ENCODE assay signal across 20 mouse cellular contexts in genomic region chr19:4219943-4220342, GRCm38 (mm10). TPM values are rescaled to one million over a fixed set of nuclear protein-coding genes. Genes with fewer than 3 reads are reported as not detected.
DNase-seq lines count a peak whose midpoint lies in the region; ATAC-seq and TF ChIP-seq lines count a peak whose summit lies in the region.
"Had no signal": no experiment of that assay in that cellular context is flagged by ENCODE, and none has a peak within 500 bp of the region (broad histone marks: within the 10 kb centered on the region; RNA-seq: fewer than 3 reads in every experiment).

No protein-coding gene starts in this region.

- H3K4me2 ChIP-seq in limb, embryonic 13.5 days (replicated peaks), result no peak overlapping the region
- H3K4me2 ChIP-seq: forebrain, embryonic 15.5 days had no signal

- H3K9ac ChIP-seq in limb, embryonic 13.5 days, result peak overlapping the region; percentile 25; the same call in 1 of the 2 replicates
- H3K9ac ChIP-seq: forebrain, embryonic 15.5 days had no signal

- peak overlapping the region; percentile 63; the same call in 1 of the 2 replicates for H3K27ac ChIP-seq in heart, embryonic 10.5 days
- peak overlapping the region; percentile 72 for H3K27ac ChIP-seq in spleen, adult 2 months (ENCODE audit: insufficient read depth, low read length)
- H3K27ac ChIP-seq in limb, embryonic 13.5 days, result no peak overlapping the region
- H3K27ac ChIP-seq: forebrain, embryonic 15.5 days; heart, adult 2 months had no signal

- no peak for TF ChIP-seq POLR2A in spleen, adult 2 months (IDR thresholded peaks at IDR 0.05; ENCODE audit: low read depth, low read length)

- peaks cover 65% of the 10 kb centered on the region for H3K27me3 ChIP-seq in heart, embryonic 10.5 days (ENCODE audit: insufficient read depth, poor library complexity, severe bottlenecking)
- no peaks in the 10 kb centered on the region for H3K27me3 ChIP-seq in spleen, adult 2 months (ENCODE audit: control insufficient read depth, insufficient read depth, low read length)
- H3K27me3 ChIP-seq in limb, embryonic 13.5 days, result no peaks in the 10 kb centered on the region

- no peak for DNase-seq in heart, embryonic 10.5 days (ENCODE audit: low spot score)
- no peak for DNase-seq in heart, postnatal 25 days (ENCODE audit: low spot score)
- DNase-seq in spleen, adult 2 months (ENCODE audit: low read depth in 1 of 2, low spot score in 2 of 2), result no peak
- no peak for DNase-seq in spleen, postnatal 36 days (ENCODE audit: low spot score in 2 of 2)
- no peak for DNase-seq in ovary, postnatal 10 days (ENCODE audit: low spot score)
- DNase-seq: cerebellum, adult 11-12 months; heart, adult 2 months; kidney, postnatal 36 days; thymus, postnatal 25 days had no signal

- no peak for TF ChIP-seq CTCF in spleen, adult 2 months (IDR thresholded peaks at IDR 0.05; ENCODE audit: extremely low read depth, insufficient read depth, insufficient read length, insufficient replicate concordance)

- no peak overlapping the region for H3K4me3 ChIP-seq in heart, embryonic 10.5 days
- H3K4me3 ChIP-seq in spleen, adult 2 months (ENCODE audit: extremely low read depth, insufficient read depth, insufficient read length), result no peak overlapping the region
- H3K4me3 ChIP-seq in limb, embryonic 13.5 days, result no peak overlapping the region
- H3K4me3 ChIP-seq: forebrain, embryonic 15.5 days; heart, adult 2 months had no signal

- peaks cover 12% of the 10 kb centered on the region; the same call in 1 of the 2 replicates for H3K36me3 ChIP-seq in heart, embryonic 10.5 days
- peaks cover 8% of the 10 kb centered on the region for H3K36me3 ChIP-seq in spleen, adult 2 months (ENCODE audit: control insufficient read depth, insufficient read depth, low read length)
- peaks cover 35% of the 10 kb centered on the region for H3K36me3 ChIP-seq in limb, embryonic 13.5 days
- H3K36me3 ChIP-seq: forebrain, embryonic 15.5 days had no signal

- intact Hi-C loops in heart, postnatal 25 days (cut with DNase I), result no loop called here

- H3K4me1 ChIP-seq in heart, embryonic 10.5 days, result peaks cover 54% of the 10 kb centered on the region
- peaks cover 62% of the 10 kb centered on the region for H3K4me1 ChIP-seq in spleen, adult 2 months (ENCODE audit: control insufficient read depth, insufficient read depth, insufficient read length)
- H3K4me1 ChIP-seq in limb, embryonic 13.5 days, result peaks cover 57% of the 10 kb centered on the region

- ATAC-seq in limb, embryonic 13.5 days (ENCODE audit: low FRiP score, low read depth), result no peak
- no peak for ATAC-seq in inflammation-experienced regulatory T-cells, adult 6 months
- ATAC-seq: forebrain, embryonic 15.5 days; midbrain, embryonic 16.5 days had no signal

- 83% methylated on average over 6 of the region's 6 CpGs for WGBS in heart, embryonic 10.5 days
- 66% methylated on average over 6 of the region's 6 CpGs for WGBS in spleen, adult 2 months
- WGBS in limb, embryonic 13.5 days, result 80% methylated on average over 6 of the region's 6 CpGs

- no peaks in the 10 kb centered on the region for H3K9me3 ChIP-seq in heart, embryonic 10.5 days
- H3K9me3 ChIP-seq in limb, embryonic 13.5 days, result no peaks in the 10 kb centered on the region
- H3K9me3 ChIP-seq: forebrain, embryonic 15.5 days had no signal

RNA-seq across cellular contexts. Expression of gene AC109138.7, which starts 5.8 kb away (rescaled TPM):
- polyA plus RNA-seq in heart, embryonic 10.5 days (2016; fragmentation: Nextera tagmentation; extraction: Ambion mirVana), result not detected in 2 replicates
- not detected for total RNA-seq in heart, postnatal 25 days (2021)
- polyA plus RNA-seq in spleen, adult 2 months (2012; rRNA removed), result not detected in 2 replicates
- polyA plus RNA-seq in limb, embryonic 13.5 days (2015; fragmentation: Nextera tagmentation; extraction: Ambion mirVana), result not detected in 2 replicates
- not detected for polyA plus RNA-seq in inflammation-experienced regulatory T-cells, adult 6 months (2017; shearing (Covaris generic))
- total RNA-seq: gastrocnemius, adult 18-20 months; heart, adult 2 months; hematopoietic stem cell, adult 5-6 weeks; layer of hippocampus, postnatal 10 days; left cerebral cortex, postnatal 4 days; megakaryocyte progenitor cell, adult 5-6 weeks had no signal
- polyA plus RNA-seq: cortical plate, adult 2 months; forebrain, embryonic 15.5 days; heart, adult 2 months; midbrain, embryonic 16.5 days; neural tube, embryonic 11.5 days had no signal

RNA-seq across cellular contexts. Expression of gene Clcf1, which starts 5.9 kb away (rescaled TPM):
- polyA plus RNA-seq in heart, embryonic 10.5 days (2016; fragmentation: Nextera tagmentation; extraction: Ambion mirVana), result 2.1 and 3.4 TPM in 2 replicates
- total RNA-seq in heart, postnatal 25 days (2021), result 1 to 10 TPM in 1 of 2 experiments, under 1 TPM in 1; 0.94 to 2.0 TPM
- 128 and 163 TPM in 2 replicates for polyA plus RNA-seq in spleen, adult 2 months (2012; rRNA removed)
- polyA plus RNA-seq in limb, embryonic 13.5 days (2015; fragmentation: Nextera tagmentation; extraction: Ambion mirVana), result 9.0 and 10.0 TPM in 2 replicates
- polyA plus RNA-seq in inflammation-experienced regulatory T-cells, adult 6 months (2017; shearing (Covaris generic)), result 10 to 100 TPM; 13.4 to 51.6 (median 33.9) TPM

RNA-seq across cellular contexts. Expression of gene Pold4, which starts 11.8 kb away (rescaled TPM):
- polyA plus RNA-seq in heart, embryonic 10.5 days (2016; fragmentation: Nextera tagmentation; extraction: Ambion mirVana), result 15.5 and 18.7 TPM in 2 replicates
- 10 to 100 TPM in 1 of 2 experiments, 1 to 10 TPM in 1; 9.7 to 11.1 TPM for total RNA-seq in heart, postnatal 25 days (2021)
- polyA plus RNA-seq in spleen, adult 2 months (2012; rRNA removed), result 233 and 309 TPM in 2 replicates
- 17.6 and 21.4 TPM in 2 replicates for polyA plus RNA-seq in limb, embryonic 13.5 days (2015; fragmentation: Nextera tagmentation; extraction: Ambion mirVana)
- polyA plus RNA-seq in inflammation-experienced regulatory T-cells, adult 6 months (2017; shearing (Covaris generic)), result 100 to 1,000 TPM in 2 of 3 experiments, 10 to 100 TPM in 1; 96.4 to 134 (median 118) TPM

RNA-seq across cellular contexts. Expression of gene Rad9a, which starts 18.5 kb away (rescaled TPM):
- polyA plus RNA-seq in heart, embryonic 10.5 days (2016; fragmentation: Nextera tagmentation; extraction: Ambion mirVana), result 33.0 and 40.0 TPM in 2 replicates
- 1 to 10 TPM; 5.3 to 5.8 TPM for total RNA-seq in heart, postnatal 25 days (2021)
- 53.1 and 62.9 TPM in 2 replicates for polyA plus RNA-seq in spleen, adult 2 months (2012; rRNA removed)
- 36.2 and 38.1 TPM in 2 replicates for polyA plus RNA-seq in limb, embryonic 13.5 days (2015; fragmentation: Nextera tagmentation; extraction: Ambion mirVana)
- 10 to 100 TPM; 43.6 to 63.0 (median 59.1) TPM for polyA plus RNA-seq in inflammation-experienced regulatory T-cells, adult 6 months (2017; shearing (Covaris generic))

RNA-seq across cellular contexts. Expression of gene Ppp1ca, which starts 28.1 kb away (rescaled TPM):
- 876 and 946 TPM in 2 replicates for polyA plus RNA-seq in heart, embryonic 10.5 days (2016; fragmentation: Nextera tagmentation; extraction: Ambion mirVana)
- total RNA-seq in heart, postnatal 25 days (2021), result 100 to 1,000 TPM; 337 TPM
- polyA plus RNA-seq in spleen, adult 2 months (2012; rRNA removed), result 464 and 481 TPM in 2 replicates
- polyA plus RNA-seq in limb, embryonic 13.5 days (2015; fragmentation: Nextera tagmentation; extraction: Ambion mirVana), result 817 and 858 TPM in 2 replicates
- 1,000 to 10,000 TPM in 1 of 3 experiments, 100 to 1,000 TPM in 2; 808 to 1,210 (median 823) TPM for polyA plus RNA-seq in inflammation-experienced regulatory T-cells, adult 6 months (2017; shearing (Covaris generic))
